Mouse (Mus musculus) lung, postnatal 36 days (tissue): ENCODE measurements at regions not wholly inside any gene's neighbourhood (a gene's known extent, or its start where the extent isn't known, plus 50 kb on each side); places are given as distances from the start of the nearest gene placed in this dataset.

ENCODE experiments used
- DNase-seq: peaks from one replicate; pipeline ENCODE4 v3.0.0; 2022; ENCODE audit warnings: mixed read lengths

GRCm38 (mm10) chr13:56350705-56351400, 54.5 kb upstream of the Cxcl14 start:
- no peak for DNase-seq

- DNase-seq, result no peak
These were observed 55.0 kb upstream of the Cxcl14 start for GRCm38 (mm10) chr13:56351401-56351735.

- DNase-seq, result no peak
These were observed 56.1 kb upstream of the Cxcl14 start for GRCm38 (mm10) chr13:56352436-56352835.

DNA sequence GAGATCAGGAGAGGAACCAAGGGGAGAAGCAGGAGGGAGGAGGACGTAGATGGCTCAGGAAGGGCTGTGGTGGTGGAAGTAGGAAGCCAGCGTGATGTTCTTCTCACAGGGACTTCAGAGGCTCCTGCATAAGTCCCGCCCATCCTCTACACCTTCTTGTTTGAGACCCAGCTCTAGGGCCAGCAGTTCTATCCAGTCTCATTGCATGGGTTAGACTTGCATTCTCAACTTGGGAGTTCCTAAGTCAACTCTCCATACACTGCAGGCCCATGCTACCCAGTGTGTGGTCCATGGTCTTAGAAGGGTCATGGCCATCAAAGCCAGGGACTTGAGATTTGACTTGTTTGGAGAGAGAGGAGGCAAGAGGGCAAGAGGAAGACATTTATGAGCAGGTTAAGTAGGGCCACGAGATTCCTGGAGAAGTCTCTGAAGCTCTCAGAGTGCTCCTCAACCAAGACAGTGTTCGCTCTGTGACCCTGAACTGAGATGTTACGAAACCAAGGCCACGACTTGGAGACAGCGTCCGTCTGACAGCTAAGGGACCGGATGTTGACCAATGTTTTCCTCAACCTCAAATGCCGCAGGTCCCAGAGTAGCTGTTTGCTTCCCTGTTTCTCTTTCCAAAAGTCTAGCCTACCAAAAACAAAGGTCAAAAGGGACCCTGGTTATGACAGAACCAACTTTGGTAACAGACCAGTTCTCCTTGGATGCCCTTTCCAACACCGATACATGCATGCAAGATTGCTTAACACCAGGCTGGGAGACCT, 56.7 kb upstream of the Cxcl14 start:
- peak; percentile 84 for DNase-seq

DNA sequence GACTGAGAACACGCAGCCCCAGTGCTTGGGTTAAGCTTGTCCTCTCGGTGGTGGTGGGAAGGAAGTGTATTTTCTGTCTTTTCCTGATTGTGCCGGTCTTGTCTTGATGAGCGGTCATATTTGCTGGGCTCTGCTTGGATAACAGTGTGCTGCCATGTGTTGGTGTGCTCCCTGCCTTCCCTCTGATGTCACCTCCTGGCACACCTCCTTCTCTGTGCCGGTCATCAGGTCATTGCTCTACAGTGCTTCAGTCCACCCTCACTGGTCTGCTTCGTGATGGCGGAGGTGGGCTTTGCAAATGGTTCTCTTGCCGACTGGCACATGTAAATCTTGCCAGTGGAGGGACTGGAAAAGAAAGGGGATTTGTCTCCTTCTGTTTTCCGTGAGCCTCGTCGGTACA, 57.6 kb upstream of the Cxcl14 start:
- no peak for DNase-seq

DNA sequence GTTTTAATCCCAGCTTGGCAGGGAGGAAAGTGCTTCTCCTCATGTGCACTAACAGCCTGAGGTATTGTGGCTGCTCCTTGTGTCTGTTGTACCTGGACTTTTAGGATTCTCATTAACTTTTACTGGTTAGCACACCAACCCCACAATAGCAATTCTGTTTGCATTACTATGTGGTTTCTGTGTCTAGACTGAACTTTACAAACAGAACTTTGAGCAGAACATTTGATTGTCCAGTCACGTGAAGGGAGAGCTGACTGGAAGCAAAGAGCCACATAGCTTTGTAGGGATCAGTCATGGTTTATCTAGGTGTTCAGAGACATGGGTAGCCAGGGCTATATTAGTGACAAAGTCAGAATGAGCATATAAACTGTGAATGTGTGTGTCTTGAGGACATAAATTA, 58.3 kb upstream of the Cxcl14 start:
- DNase-seq, result no peak

- no peak for DNase-seq
These were observed 60.6 kb upstream of the Cxcl14 start for GRCm38 (mm10) chr13:56356999-56357398.

- no peak for DNase-seq
These were observed 61.6 kb upstream of the Cxcl14 start for GRCm38 (mm10) chr13:56357955-56358354.

DNA sequence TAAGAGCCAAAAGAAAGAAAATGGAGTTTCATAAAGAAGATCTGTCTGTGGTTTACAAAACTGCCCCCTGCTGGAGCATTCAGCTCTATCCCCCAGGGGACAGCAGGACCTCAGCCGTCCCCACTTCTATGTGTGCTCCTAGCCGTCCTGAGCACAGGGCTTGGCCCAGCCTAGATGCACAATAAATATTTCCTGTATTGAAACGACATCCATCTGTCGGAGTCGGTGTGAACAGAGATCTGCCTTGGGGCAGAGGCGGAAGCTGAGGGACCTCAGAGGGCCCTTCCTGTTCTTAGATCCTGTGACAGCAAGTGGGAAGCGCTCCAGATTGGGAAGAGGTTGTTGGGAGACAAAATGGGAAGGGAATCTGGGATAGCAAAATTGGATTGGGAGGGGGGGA, 62.5 kb upstream of the Cxcl14 start:
- DNase-seq, result no peak

DNA sequence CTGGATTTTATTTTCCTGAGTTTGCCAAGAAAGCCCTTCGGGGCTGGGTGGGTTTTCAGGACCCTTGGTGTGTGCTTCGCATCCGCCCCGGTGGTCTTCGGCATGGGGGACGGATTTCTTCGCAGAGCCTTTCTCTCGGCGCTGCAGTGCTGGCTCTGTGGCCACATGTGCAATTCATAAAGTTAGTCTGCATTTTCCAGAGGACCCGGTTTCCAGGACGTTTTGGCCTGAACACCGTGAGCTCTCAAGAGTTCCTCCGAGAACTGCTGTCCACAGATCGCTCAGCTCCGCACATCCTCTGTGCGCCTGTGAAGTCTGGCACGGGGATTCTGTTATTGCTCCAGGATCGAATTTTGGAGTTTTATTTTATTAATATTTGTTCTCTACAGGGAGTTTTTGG, 63.2 kb upstream of the Cxcl14 start:
- DNase-seq, result no peak

GRCm38 (mm10) chr13:56360803-56361202, 64.5 kb upstream of the Cxcl14 start:
- DNase-seq, result no peak

GRCm38 (mm10) chr13:56362238-56362637, 64.2 kb upstream of the Gm3045 start:
- no peak for DNase-seq

- DNase-seq, result no peak
These were observed 63.7 kb upstream of the Gm3045 start for GRCm38 (mm10) chr13:56362646-56363045.

- DNase-seq, result no peak
These were observed 56.8 kb upstream of the Gm3045 start for GRCm38 (mm10) chr13:56369600-56369999.

DNA sequence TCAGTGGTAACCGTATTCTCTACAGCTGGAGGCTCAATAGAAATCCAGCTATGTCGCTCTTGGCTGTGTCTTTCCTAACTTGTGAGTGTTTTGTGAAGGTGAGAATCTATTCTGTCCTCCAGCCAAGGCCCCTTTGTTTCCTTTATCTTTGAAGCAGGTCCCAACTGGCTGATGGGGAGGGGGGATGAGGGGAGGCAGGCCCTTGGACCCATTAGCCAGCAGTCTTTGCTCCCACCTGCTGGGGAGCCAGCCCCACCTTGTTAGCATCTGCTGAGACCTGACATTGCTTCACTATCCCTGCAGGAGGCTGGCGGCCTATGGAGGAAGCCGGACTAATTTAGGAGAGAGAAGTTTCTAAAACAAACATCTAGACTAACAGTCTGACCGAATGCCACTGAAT, 55.0 kb upstream of the Gm3045 start:
- no peak for DNase-seq

DNA sequence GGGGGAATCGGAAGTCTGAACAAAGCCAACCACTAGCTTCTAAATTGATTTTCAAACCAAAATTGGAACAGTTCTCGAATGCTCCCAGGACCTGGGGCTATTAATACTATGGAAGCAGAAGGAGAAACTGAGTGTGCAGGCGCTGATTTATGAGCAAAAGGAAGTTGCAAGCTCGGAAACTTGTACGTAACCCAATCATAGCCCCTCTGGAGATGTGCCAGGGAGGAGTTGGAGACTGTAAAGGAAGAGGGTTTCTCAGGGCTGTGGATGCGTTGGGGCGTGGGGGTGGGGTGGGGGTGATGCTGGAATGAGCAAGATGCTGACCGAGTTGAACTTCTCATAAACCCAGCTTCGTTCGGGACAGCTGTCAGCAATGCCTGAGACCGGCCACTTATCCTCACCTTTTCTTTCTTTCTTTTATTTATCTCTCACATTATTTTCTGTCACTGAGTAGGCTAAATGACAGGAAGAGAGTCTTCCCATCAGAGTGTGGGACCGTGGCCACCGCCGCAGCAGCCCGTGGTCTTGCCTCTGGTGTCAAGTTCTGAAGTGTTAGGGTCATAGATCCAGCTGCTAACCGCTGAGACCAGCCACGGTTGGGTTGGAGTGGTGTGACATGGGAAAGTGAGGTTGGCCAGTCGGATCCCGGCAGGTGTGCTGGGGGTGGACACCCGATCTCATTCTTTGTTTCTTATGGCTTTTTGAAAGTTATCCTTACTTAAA, 54.2 kb upstream of the Gm3045 start:
- DNase-seq, result no peak

GRCm38 (mm10) chr13:56372727-56373126, 53.7 kb upstream of the Gm3045 start:
- DNase-seq, result no peak
